Mouse (Mus musculus) thymus, adult 2 months (tissue): ENCODE data around the gene Shc3.

Source experiments
- CTCF ChIP-seq: fragments of 200-500 bp; IDR thresholded peaks from 2 replicates; pipeline ENCODE4 v1.5.1; 2012; ENCODE audit warnings: mild to moderate bottlenecking, control low read depth, low read length, moderate library complexity, borderline replicate concordance; ENCODE audit not compliant: control insufficient read depth, poor library complexity, insufficient read depth; ENCODE audit errors: extremely low read depth
- POLR2A ChIP-seq: fragments of 200-500 bp; IDR thresholded peaks from 2 replicates; pipeline ENCODE4 v1.6.1; 2012; ENCODE audit warnings: mild to moderate bottlenecking, low read length, control low read depth, moderate library complexity; ENCODE audit not compliant: control insufficient read depth, poor library complexity, insufficient read depth; ENCODE audit errors: extremely low read depth

DNA sequence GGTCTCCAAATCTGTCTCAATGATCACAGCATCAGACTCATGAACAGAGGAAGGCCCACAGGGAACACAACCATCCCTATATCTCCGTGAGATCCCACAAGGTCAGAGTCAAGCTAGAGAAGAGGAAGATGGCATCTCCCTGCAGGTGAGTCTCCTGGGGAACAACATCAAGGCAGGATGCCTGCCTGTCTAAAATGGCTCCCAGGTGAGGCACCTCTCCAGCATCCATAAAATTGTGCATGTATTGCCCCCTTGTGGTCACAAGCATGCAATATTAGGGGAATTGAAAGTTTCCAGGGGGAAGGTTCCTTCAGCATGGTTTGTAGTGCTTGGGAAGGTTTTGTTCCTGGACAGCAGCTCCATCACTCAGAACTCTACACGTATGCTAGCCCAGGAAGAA, 134.8 kb downstream of the Shc3 start:
- TF ChIP-seq CTCF (no peak), POLR2A (no peak)
